Mouse (Mus musculus) layer of hippocampus, adult 2 months (tissue): ENCODE measurements at regions not wholly inside any gene's neighbourhood (a gene's known extent, or its start where the extent isn't known, plus 50 kb on each side); places are given as distances from the start of the nearest gene placed in this dataset.

Experiments used
- DNase-seq, 2 experiments: peaks; one replicate each; pipeline ENCODE4 v3.0.0; 2022; ENCODE audit warnings: low spot score in 2 of 2
- H3K27ac ChIP-seq: fragments of 200-600 bp; 2 replicates; pipeline ENCODE4 v1.8.1; 2022
- H3K4me3 ChIP-seq: fragments of 200-600 bp; 2 replicates; pipeline ENCODE4 v1.8.1; 2022; ENCODE audit warnings: mild to moderate bottlenecking
- CTCF ChIP-seq: fragments of 200-600 bp; conservative IDR thresholded peaks from 2 replicates; pipeline ENCODE4 v1.8.1; 2022; ENCODE audit warnings: antibody characterized with exemption, mild to moderate bottlenecking, moderate library complexity

DNA sequence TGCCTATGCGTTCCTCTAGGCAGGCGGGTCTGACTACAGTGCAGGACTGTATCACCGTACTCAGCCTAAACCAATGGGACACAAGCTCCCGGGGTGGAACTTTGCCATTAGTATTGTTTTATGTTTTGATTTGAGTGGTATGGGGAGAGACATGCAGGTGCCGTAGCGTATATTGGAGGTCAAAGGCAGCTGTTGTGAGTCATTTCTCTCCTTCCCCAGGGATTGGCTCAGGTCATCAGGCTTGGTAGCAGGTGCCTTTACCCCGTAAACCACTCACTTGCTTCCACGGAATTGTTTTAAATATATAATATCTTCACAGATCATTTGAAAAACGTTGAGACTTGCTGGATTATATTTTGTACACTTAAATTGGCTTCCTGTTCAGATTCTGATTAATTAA is 58.1 kb upstream of the Dnajc19 start:
- no peak overlapping the region for H3K4me3 ChIP-seq
- TF ChIP-seq CTCF: no peak
- H3K27ac ChIP-seq: no peak overlapping the region
- no peak for DNase-seq

DNA sequence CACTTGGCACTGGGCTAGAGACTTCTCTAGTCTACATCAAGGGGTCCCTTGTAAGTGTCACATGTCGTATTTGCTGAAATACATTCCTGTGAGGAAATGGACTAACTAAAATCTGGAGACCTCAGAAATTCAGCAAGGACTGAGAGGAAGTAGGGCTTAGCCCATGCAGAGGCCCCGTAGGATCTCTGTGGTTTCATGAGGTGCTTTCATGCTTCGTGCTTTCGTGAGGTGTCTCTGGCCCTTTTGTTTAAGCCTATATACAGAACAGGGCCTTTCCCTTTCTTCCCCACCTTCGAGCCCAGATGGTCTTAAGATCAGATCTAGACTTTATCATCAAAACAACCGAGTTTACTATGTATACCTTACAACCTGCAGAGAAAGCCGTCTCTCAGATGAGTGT is 56.9 kb upstream of the Dnajc19 start:
- no peak overlapping the region for H3K27ac ChIP-seq
- DNase-seq: no peak
- no peak for TF ChIP-seq CTCF

GRCm38 (mm10) chr3:34136385-34136784 is 55.3 kb upstream of the Dnajc19 start:
- no peak for TF ChIP-seq CTCF
- no peak overlapping the region for H3K4me3 ChIP-seq
- DNase-seq: no peak
- no peak overlapping the region for H3K27ac ChIP-seq

More for the DNA sequence above, 56.9 kb upstream of the Dnajc19 start:
- no peak overlapping the region for H3K4me3 ChIP-seq
